Mouse (Mus musculus) 416B (cell line): Measurements from ENCODE around the gene Ap2s1.
"Not testable (repeated sequence)": the region's sequence is repeated elsewhere in the genome, so short reads cannot be mapped to it uniquely, and the experiment has no call there.

Experiments
- DNase-seq: peaks from one replicate; pipeline ENCODE4 v3.0.0; 2011; ENCODE audit warnings: low read depth

Ap2s1 gene

DNA sequence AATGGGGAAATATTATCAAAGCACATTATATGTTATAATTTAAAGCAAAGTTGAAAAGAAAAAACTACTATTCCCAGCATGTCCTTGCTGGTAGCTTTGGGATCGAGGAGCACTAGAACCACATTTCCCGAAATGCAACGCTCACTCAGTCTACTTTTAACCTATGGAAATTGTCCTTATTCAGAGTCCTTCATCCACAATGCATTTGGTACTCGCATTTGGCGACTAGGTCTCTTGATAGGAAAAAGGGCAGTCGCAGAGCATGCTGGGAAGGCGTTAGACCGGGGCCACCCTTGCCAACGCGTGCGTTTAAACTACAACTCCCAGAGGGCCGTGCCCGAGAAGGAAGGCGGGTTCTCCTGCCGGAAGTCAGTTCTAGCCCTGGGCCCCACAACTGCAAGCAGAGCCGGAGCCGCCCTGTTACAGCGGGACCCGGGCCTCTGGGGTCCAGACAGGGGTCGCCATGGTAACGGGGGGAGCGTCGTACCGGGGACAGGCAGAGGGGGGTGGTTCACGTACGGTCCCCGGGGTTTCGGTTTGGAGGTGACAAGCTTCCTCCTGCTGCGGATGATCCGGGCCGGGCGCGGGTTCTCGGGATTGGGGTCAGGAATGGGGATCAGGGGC is at the start of gene Ap2s1:
Gene Ap2s1, plus strand, starts transcription at position 338 of the 624 bp plus-strand sequence.
- peak; percentile 99 for DNase-seq

GRCm38 (mm10) chr7:16689196-16689595 is 49.0 kb upstream of the Ap2s1 start:
- DNase-seq: peak; percentile 76

GRCm38 (mm10) chr7:16695025-16695424 is 43.2 kb upstream of the Ap2s1 start:
- peak; percentile 62 for DNase-seq

- peak; percentile 85 for DNase-seq
These were observed 39.2 kb upstream of the Ap2s1 start for GRCm38 (mm10) chr7:16699042-16699441.

DNA sequence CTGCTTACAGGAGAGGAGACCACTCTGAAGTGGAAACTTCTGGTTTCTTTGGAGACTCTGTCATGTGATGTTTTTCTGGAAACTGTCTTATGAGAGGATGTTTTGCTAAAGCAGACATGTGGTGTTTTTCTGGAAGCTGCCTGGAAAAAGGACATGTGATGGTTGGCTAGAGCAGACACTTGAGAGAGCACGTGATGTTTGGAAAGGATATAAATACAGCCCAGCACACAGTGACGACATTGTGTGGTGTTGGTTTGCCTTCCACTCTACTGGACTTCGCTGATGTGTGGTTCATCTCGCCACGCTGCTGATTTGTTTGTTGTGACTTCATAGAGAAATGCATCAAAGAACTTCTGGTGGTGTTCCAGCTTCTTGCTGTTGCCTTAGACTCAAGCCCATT is 37.6 kb upstream of the Ap2s1 start:
- no peak for DNase-seq

DNA sequence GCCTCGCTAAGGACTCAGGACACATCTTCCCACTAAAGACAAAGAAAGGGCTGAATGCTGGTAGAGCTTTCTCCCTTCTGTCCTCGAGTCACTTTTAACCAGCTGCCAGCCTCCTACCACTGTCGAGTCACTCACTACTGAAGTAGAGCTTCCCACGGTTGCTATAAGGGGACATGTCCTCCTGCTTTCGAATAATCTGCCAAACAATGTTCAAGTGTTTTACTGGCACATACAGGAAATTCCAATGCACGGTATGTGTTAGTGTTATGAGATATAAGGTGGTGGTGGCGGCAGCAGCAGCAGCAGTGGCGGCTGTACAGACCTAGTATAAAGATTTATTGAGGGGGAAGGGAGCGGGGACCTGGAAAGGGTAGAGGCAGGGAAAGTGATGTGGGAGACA is 31.8 kb upstream of the Ap2s1 start:
- no peak for DNase-seq

GRCm38 (mm10) chr7:16708244-16708643 is 30.0 kb upstream of the Ap2s1 start:
- DNase-seq: no peak

GRCm38 (mm10) chr7:16710604-16711003 is 27.6 kb upstream of the Ap2s1 start:
- DNase-seq: peak; percentile 46

- no peak for DNase-seq
These were observed 25.4 kb upstream of the Ap2s1 start for GRCm38 (mm10) chr7:16712633-16713415.

- not testable (repeated sequence) for DNase-seq
These were observed 21.6 kb upstream of the Ap2s1 start for GRCm38 (mm10) chr7:16716456-16717152.

DNA sequence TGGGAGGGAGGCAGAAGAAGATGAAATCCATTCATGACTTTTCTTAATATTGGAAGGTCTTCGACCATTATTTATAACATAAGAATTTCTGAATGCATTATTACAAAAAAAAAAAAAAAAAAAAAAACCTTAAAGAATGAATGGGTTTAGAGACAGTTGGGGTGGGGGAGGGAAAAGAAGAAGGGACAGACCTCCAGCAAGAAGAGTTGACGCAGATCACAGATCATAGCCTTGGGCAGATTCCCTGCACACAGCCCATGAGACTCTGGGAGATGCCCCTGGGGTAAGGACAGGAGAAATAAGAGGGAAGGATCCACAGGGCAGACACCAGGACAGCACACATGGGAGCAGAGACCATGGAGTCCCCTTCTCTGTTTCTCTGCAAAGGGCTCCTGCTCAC is 16.6 kb upstream of the Ap2s1 start, which contains the start of gene Ceacam9:
Gene Ceacam9, plus strand, starts transcription at position 301 of the 400 bp plus-strand sequence.
- DNase-seq: no peak

DNA sequence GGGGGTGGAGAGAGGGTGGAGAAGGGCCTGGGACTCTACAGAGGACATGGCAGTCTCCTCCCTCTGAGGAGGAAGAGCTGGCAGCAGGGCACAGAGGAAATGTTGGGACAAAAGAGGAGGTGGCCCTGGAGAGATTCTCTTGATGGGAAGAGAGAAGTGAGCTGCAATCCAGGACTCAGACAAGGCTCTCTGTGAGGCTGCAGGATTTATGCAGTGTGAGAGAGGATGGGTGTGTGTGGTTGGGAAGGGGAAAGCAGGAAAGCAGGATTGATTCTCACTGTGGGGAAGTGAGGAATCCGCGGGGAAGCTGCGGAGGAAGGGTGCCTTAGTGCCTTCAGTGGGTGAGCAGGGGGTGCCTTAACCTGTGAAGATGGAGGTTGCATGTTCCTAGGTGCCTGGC is 15.7 kb upstream of the Ap2s1 start:
- DNase-seq: not testable (repeated sequence)

GRCm38 (mm10) chr7:16728596-16729348 is 9.4 kb upstream of the Ap2s1 start:
- peak; percentile 85 for DNase-seq

- DNase-seq: peak; percentile 83
These were observed 8.6 kb upstream of the Ap2s1 start for GRCm38 (mm10) chr7:16729563-16729962.

DNA sequence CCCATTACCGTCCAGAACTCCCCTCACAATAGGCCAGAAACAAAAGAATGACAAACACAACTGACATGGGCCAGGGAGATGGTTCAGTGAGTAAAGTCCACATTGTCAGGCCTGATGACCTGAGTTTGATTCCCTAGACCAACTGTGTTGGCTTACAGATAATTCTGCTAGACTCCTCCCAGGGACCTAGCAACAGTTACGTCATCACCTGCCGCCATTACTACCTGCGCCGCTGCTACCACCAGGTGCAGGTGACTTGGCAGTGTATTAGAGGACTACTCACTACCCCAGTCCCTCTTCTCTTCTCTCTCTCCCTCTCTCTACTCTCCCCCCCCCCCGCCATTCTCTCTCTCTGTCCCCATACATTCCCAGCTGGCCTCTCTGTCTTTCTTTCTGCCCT is 7.4 kb upstream of the Ap2s1 start:
- no peak for DNase-seq

- DNase-seq: no peak
These were observed 6.3 kb upstream of the Ap2s1 start for GRCm38 (mm10) chr7:16731893-16732422.

DNA sequence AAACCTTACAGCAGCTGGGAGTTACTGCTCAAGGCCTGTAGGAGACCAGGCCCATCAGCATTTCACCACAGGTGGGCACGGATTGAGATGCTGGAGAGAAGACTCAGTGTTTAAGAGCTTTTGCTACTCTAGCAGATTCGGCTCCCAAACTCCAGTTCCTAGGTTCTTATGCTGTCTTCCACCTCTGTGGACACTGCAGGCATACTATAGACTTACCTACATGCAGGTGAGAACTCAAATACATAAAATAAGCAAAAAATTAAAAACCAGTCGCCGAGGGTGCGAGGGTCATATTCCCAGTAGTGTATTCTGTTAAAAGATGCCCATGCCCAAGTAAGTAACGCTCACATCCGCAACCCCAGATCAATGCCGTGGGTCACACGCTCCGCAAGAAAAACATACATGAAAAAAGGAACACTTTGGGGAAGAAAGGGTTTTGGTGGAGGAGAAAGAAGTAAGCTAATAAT is 571 bp upstream of the Ap2s1 start:
- DNase-seq: no peak

DNA sequence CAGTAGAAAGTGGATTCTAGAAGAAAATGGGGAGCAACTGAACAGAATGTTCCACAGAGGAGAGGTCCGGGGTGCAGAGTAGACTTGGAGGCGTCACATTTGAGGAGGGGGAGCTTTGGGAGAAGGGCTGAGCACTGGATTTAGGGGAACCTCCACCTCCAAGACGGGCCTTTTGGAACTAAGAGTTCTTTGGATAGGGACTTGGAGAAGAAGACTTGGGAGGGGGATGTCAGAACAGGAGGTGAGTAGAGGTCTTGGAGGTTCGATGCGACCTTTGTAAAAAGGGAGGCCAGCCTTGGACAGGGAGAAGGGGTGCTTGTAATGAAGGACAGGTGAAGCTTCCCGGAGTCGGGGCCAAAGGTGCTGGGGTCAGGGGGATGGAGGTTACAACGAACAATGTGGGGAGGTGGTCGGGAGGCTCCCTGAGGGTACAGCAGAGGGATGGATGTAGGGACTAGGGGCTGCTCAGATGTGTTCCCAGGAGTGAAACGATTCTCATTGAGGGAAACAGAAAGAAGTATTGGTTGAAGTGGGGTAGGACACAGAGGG is 920 bp downstream of the Ap2s1 start:
- DNase-seq: no peak

GRCm38 (mm10) chr7:16745373-16745772 is 7.2 kb downstream of the Ap2s1 start:
- DNase-seq: no peak

- peak; percentile 83 for DNase-seq
These were observed 7.9 kb downstream of the Ap2s1 start for GRCm38 (mm10) chr7:16746093-16746492.

- DNase-seq: no peak
These were observed 9.4 kb downstream of the Ap2s1 start for GRCm38 (mm10) chr7:16747656-16748055.
